ENCODE assay signal across 8 mouse cellular contexts in genomic region chr13:104108651-104109287, GRCm38 (mm10). TPM values are rescaled to one million over a fixed set of nuclear protein-coding genes. Genes with fewer than 3 reads are reported as not detected.
DNase-seq lines count a peak whose midpoint lies in the region; ATAC-seq and TF ChIP-seq lines count a peak whose summit lies in the region.

No protein-coding gene starts in this region.

- H3K4me2 ChIP-seq in embryonic facial prominence, embryonic 15.5 days (replicated peaks): peak overlapping the region; percentile 99
- peak overlapping the region; percentile 97 for H3K4me2 ChIP-seq in hindbrain, embryonic 14.5 days (replicated peaks)
- H3K4me2 ChIP-seq in stomach, postnatal 0 days (replicated peaks; ENCODE audit: low read depth): peak overlapping the region; percentile 98

- peak overlapping the region; percentile 82 for H3K4me3 ChIP-seq in G1E (ENCODE audit: low read depth, low read length)
- peak overlapping the region; percentile 84 for H3K4me3 ChIP-seq in embryonic facial prominence, embryonic 15.5 days (replicated peaks)
- peak overlapping the region; percentile 83 for H3K4me3 ChIP-seq in hindbrain, embryonic 14.5 days (replicated peaks; ENCODE audit: low read length)
- H3K4me3 ChIP-seq in stomach, postnatal 0 days (ENCODE audit: low read depth, low read length): peak overlapping the region; percentile 94

- WGBS in embryonic facial prominence, embryonic 15.5 days: 1% methylated on average over 24 of the region's 24 CpGs
- WGBS in hindbrain, embryonic 14.5 days: under 1% methylated on average over 24 of the region's 24 CpGs
- 2% methylated on average over 24 of the region's 24 CpGs for WGBS in stomach, postnatal 0 days

- H3K27ac ChIP-seq in embryonic facial prominence, embryonic 15.5 days (replicated peaks): peak overlapping the region; percentile 66
- H3K27ac ChIP-seq in hindbrain, embryonic 14.5 days: peak overlapping the region; percentile 85
- peak overlapping the region; percentile 82 for H3K27ac ChIP-seq in stomach, postnatal 0 days (replicated peaks)

- peaks cover 27% of the 10 kb centered on the region for H3K27me3 ChIP-seq in G1E (ENCODE audit: insufficient read depth, low read length)
- no peaks in the 10 kb centered on the region for H3K27me3 ChIP-seq in embryonic facial prominence, embryonic 15.5 days
- no peaks in the 10 kb centered on the region for H3K27me3 ChIP-seq in hindbrain, embryonic 14.5 days (ENCODE audit: control insufficient read depth, insufficient read depth, low read length)
- H3K27me3 ChIP-seq in stomach, postnatal 0 days (ENCODE audit: control insufficient read depth, insufficient read depth, low read length): no peaks in the 10 kb centered on the region

- DNase-seq in heart, adult 11 months: peak; percentile 88
- no peak for DNase-seq in heart, adult 9 months (ENCODE audit: low spot score in 2 of 2)
- DNase-seq in G1E (ENCODE audit: low spot score): peak; percentile 16
- DNase-seq in hindbrain, embryonic 14.5 days (ENCODE audit: low spot score): peak; percentile 61
- peak; percentile 46 for DNase-seq in lung, postnatal 36 days
- no peak for DNase-seq in stomach, postnatal 0 days (ENCODE audit: low spot score)
- DNase-seq in gastrocnemius, postnatal 10 days: no peak

- H3K9me3 ChIP-seq in G1E (replicated peaks): no peaks in the 10 kb centered on the region
- H3K9me3 ChIP-seq in embryonic facial prominence, embryonic 15.5 days (replicated peaks): no peaks in the 10 kb centered on the region
- H3K9me3 ChIP-seq in hindbrain, embryonic 14.5 days (ENCODE audit: control insufficient read depth, low read length): peaks cover 4% of the 10 kb centered on the region; the same call in 1 of the 2 replicates
- no peaks in the 10 kb centered on the region for H3K9me3 ChIP-seq in stomach, postnatal 0 days (ENCODE audit: control insufficient read depth, low read length)

- no peak for TF ChIP-seq CTCF in G1E (IDR thresholded peaks at IDR 0.05; ENCODE audit: low read depth, low read length)
- TF ChIP-seq CTCF in stomach, postnatal 0 days (IDR thresholded peaks at IDR 0.05; ENCODE audit: low read depth): no peak

- H3K36me3 ChIP-seq in G1E (replicated peaks): peaks cover 9% of the 10 kb centered on the region
- 0 out of 2 replicates have a peak, but pooled peaks cover 3% of the 10 kb centered on the region for H3K36me3 ChIP-seq in embryonic facial prominence, embryonic 15.5 days
- H3K36me3 ChIP-seq in hindbrain, embryonic 14.5 days (replicated peaks; ENCODE audit: control insufficient read depth, insufficient read depth): 0 out of 2 replicates have a peak, but pooled peaks cover 4% of the 10 kb centered on the region
- no peaks in the 10 kb centered on the region for H3K36me3 ChIP-seq in stomach, postnatal 0 days (ENCODE audit: control insufficient read depth, insufficient read depth, low read length)

- peak overlapping the region; percentile 60 for H3K9ac ChIP-seq in embryonic facial prominence, embryonic 15.5 days
- H3K9ac ChIP-seq in hindbrain, embryonic 14.5 days: peak overlapping the region; percentile 85
- peak overlapping the region; percentile 74 for H3K9ac ChIP-seq in stomach, postnatal 0 days (ENCODE audit: low read length)

- H3K4me1 ChIP-seq in G1E (ENCODE audit: insufficient read depth, low read depth, low read length): peaks cover 20% of the 10 kb centered on the region
- H3K4me1 ChIP-seq in embryonic facial prominence, embryonic 15.5 days: peaks cover 3% of the 10 kb centered on the region
- H3K4me1 ChIP-seq in hindbrain, embryonic 14.5 days (replicated peaks; ENCODE audit: control insufficient read depth, insufficient read depth, low read length): peaks cover 23% of the 10 kb centered on the region
- H3K4me1 ChIP-seq in stomach, postnatal 0 days (replicated peaks; ENCODE audit: control insufficient read depth, insufficient read depth): no peaks in the 10 kb centered on the region

- TF ChIP-seq EP300 in stomach, postnatal 0 days (optimal IDR thresholded peaks at IDR 0.05): no peak

- ATAC-seq in G1E (ENCODE audit: extremely low read depth, insufficient number of reproducible peaks, low FRiP score, poor library complexity, severe bottlenecking): no peak
- ATAC-seq in embryonic facial prominence, embryonic 15.5 days (ENCODE audit: insufficient number of reproducible peaks, low FRiP score, low TSS enrichment, low read depth): no peak
- ATAC-seq in hindbrain, embryonic 14.5 days (ENCODE audit: low FRiP score): no peak; the same call in 1 of the 2 replicates
- peak; percentile 25 for ATAC-seq in stomach, postnatal 0 days (ENCODE audit: low FRiP score, low TSS enrichment)

RNA-seq across cellular contexts. Expression of gene Nln, which starts 0.6 kb away (rescaled TPM):
- total RNA-seq in G1E (2014; fragmentation: Nextera tagmentation): 17.6 and 29.4 TPM in 2 replicates
- total RNA-seq in G1E (2017): 31.7 and 39.1 TPM in 2 replicates
- polyA plus RNA-seq in G1E (2012): 9.6 and 15.4 TPM in 2 replicates
- polyA plus RNA-seq in embryonic facial prominence, embryonic 15.5 days (2015; fragmentation: Nextera tagmentation; extraction: Ambion mirVana): 15.7 and 18.8 TPM in 2 replicates
- 69.5 and 83.3 TPM in 2 replicates for polyA plus RNA-seq in hindbrain, embryonic 14.5 days (2014; fragmentation: Nextera tagmentation; extraction: Ambion mirVana)
- polyA plus RNA-seq in stomach, postnatal 0 days (2015; fragmentation: Nextera tagmentation; extraction: Ambion mirVana): 22.3 and 22.5 TPM in 2 replicates
- total RNA-seq in gastrocnemius, postnatal 10 days (2021): 10 to 100 TPM in 1 of 2 experiments, 1 to 10 TPM in 1; 9.5 to 10.7 TPM

RNA-seq across cellular contexts. Expression of gene Sgtb, which starts 0.8 kb away (rescaled TPM):
- total RNA-seq in G1E (2014; fragmentation: Nextera tagmentation) (0.23 TPM in 1 of 2 replicates, not detected in the other), G1E (2017) (0.16 and 0.29 TPM in 2 replicates)
- 0.13 and 0.15 TPM in 2 replicates for polyA plus RNA-seq in G1E (2012)
- 8.2 and 8.7 TPM in 2 replicates for polyA plus RNA-seq in embryonic facial prominence, embryonic 15.5 days (2015; fragmentation: Nextera tagmentation; extraction: Ambion mirVana)
- polyA plus RNA-seq in hindbrain, embryonic 14.5 days (2014; fragmentation: Nextera tagmentation; extraction: Ambion mirVana): 33.5 and 38.0 TPM in 2 replicates
- 3.3 TPM in 2 replicates for polyA plus RNA-seq in stomach, postnatal 0 days (2015; fragmentation: Nextera tagmentation; extraction: Ambion mirVana)
- total RNA-seq in gastrocnemius, postnatal 10 days (2021): 1 to 10 TPM; 1.2 to 1.6 TPM

Comparison
In these comparisons a context has a peak if more than half of its experiments do, and no peak if none do; other contexts are left out.
1. DNase-seq: peak in heart, adult 11 months (single experiment), G1E (single experiment), hindbrain, embryonic 14.5 days (single experiment) and lung, postnatal 36 days (single experiment); none in heart, adult 9 months (0 of 2), stomach, postnatal 0 days (single experiment) and gastrocnemius, postnatal 10 days (single experiment).
2. Peak in every context shown above with its lines, with median percentiles within 50 percentile points of each other: H3K4me3 ChIP-seq, H3K27ac ChIP-seq, H3K4me2 ChIP-seq and H3K9ac ChIP-seq.